Mouse (Mus musculus): ENCODE results near the gene Prss22. TPM values are rescaled to one million over a fixed set of nuclear protein-coding genes. Genes with fewer than 3 reads are reported as not detected.

The Prss22 gene
- polyA plus RNA-seq, 1 experiment, result 1.4 TPM

GRCm38 (mm10) chr17:23998383-23998782 lies 483 bp upstream of the Prss22 start:
- DNase-seq (ENCODE audit: extremely low spot score in 1 of 2, low spot score in 1 of 2), result no peak

DNA sequence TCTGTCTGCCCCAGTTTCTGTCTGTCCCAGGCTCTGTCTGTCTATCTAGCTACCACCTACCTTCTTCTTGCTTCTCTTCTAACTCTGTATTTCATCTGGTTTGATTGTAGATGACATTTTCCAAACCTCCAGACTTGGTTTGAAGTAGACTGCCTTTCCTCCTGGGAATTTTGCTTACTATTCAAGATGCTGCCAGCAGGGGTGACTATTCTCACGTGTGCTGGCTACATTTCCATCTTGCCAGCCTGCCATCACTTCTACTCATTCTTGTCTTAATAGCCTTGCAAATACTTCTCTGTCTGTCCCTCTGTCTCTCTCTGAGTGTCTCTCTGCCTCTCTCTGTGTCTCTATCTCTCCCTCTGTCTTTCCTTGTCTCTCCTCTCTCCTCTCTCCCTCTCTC lies 2.5 kb downstream of the Prss22 start:
- no peak for DNase-seq (ENCODE audit: extremely low spot score in 1 of 2, low spot score in 1 of 2)

DNA sequence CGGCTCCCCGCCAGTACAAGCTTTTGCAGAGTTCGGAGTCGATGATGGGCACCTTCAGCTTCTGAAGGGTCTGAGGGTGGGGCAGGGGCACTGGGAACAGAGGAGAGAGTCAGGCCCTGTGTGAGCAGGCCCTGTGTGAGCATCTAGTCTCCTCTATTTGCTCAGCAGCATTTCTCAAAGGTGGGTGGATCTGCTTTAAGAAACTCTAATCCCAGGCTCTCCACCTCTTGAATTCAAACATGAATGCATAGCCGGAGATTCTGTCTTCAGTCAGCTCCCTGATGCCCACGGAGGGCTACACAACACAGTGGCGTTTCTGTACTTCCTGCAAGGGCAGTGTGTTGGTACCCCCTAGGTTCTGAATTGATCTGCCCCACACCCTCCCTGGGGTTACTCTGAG lies 3.2 kb downstream of the Prss22 start:
- peak in 1 of 2 experiments; percentile 27 for DNase-seq (ENCODE audit: extremely low spot score in 1 of 2, low spot score in 1 of 2)

DNA sequence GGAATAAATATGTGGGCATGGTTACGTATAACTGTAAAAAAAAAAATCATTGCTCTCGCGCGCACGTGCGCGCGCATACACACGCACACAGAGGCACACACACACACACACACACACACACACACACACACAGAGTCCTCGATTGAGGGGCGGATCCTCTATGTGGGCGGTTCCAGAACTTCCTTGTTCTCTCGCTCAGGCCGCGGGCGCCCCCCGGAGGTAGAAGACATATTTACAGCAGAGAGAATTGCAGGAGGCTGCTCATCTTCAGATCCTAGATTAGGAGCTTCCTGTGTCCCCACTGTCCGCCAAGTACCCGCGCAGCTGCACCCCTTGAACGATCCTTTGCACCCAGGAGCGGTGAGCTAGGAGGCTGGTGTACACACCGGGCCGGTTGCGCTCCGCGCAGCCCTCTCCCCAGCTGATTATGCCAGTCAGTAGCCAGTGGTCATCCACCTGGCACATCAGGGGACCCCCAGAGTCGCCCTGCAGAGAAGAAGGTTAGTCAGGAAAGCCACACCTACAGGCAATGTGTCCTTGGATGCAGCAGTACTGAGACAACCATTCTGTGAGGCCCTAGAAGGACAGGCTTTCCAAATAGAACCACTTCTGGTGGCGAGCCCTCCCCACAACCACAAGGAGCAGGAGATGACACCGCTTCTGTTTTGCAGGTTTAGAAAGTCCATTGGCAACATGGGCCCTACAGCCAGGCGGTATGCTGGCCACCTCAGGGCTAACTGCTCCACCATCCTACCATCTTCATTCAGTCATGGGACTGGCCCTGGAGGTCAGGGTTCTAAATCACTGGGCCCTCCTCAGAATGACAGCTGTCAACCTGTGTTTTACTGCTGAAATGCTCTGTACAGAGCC lies 4.1 kb downstream of the Prss22 start:
- DNase-seq (ENCODE audit: extremely low spot score in 1 of 2, low spot score in 1 of 2), result peak; percentile 88 to 99

DNA sequence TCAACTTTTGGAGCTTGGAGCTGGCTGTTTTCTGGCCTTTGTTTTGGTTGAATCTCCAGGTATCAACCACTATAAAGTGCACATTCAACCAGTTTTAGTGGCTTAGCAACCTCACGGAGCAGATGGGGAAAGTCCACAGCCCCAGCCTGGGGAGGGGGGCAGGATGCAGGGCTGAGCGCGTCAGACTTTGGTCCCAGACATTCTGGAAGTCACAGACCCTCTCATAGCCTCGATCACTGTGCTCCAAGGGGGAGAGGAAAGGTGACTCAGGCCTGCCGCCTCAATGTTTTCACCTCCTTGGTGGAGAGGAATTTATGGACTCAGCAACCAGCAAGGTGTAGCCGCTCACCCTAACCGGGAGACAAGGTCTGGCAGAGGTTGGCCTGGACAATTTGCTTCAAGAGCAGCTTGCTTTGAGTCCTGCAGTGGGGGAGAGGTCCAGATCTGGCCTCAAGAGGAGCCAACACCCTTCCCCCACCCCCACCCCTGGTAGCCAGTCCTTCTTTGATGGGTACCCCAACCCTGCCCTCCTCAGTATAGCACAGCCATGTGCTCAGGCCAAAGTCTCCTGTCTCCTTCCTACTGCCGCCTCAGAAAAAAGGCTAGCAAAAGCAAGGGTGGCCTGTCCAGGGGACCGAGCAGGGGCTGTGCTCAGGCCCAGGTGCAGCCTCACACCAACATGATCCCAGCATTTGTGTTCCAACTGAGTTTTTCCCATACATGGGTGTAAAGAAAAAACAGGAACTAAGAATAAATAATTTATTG lies 4.9 kb downstream of the Prss22 start:
- DNase-seq (ENCODE audit: extremely low spot score in 1 of 2, low spot score in 1 of 2), result no peak

DNA sequence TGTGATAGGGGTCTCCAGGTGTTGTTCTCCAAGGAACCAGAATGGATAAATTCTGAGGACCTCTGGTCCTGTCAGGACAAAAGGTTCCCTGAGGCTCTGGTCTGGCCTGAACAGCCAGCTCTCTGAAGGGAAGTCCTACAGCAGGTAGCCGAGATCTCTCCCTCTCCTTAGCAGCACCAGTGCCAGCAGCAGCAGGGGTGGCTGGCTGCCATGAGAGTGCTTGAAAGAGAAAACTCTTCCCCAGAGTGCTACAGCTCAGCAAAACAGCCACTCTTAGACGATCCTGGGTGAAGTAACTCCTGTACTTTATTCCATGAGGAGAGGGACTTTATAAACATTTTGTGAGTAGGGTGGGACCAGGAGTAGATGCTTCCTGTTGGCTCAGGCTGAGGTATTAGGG lies 8.1 kb downstream of the Prss22 start:
- peak in 1 of 2 experiments; percentile 38 for DNase-seq (ENCODE audit: extremely low spot score in 1 of 2, low spot score in 1 of 2)

- no peak for DNase-seq (ENCODE audit: extremely low spot score in 1 of 2, low spot score in 1 of 2)
Measured at GRCm38 (mm10) chr17:23984989-23985388, 12.9 kb downstream of the Prss22 start.

DNA sequence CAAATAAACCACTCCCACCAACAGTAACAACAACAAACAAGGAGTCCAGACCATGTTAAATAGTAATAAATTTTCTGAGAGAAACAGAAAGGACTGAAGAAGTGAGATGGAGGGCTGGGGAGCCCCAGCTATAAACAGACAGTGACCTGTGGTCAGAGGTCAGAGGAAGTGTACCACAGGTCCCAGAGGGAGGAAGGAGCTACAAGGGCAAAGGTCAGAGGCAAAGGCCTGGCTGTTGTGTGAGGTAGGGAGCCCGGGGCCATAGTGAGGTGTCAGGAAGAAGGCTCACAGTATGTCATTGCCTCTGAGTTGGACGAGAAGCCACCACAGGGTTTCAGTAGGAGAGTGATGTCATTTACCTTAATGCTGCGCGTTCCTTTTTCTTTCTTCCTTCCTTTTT lies 15.0 kb downstream of the Prss22 start:
- DNase-seq (ENCODE audit: extremely low spot score in 1 of 2, low spot score in 1 of 2), result no peak

GRCm38 (mm10) chr17:23980297-23980909 lies 17.5 kb downstream of the Prss22 start, which contains the start of gene Prss30:
Prss30 (minus strand) TSS chr17:23980566.
- no peak for DNase-seq (ENCODE audit: extremely low spot score in 1 of 2, low spot score in 1 of 2)

DNA sequence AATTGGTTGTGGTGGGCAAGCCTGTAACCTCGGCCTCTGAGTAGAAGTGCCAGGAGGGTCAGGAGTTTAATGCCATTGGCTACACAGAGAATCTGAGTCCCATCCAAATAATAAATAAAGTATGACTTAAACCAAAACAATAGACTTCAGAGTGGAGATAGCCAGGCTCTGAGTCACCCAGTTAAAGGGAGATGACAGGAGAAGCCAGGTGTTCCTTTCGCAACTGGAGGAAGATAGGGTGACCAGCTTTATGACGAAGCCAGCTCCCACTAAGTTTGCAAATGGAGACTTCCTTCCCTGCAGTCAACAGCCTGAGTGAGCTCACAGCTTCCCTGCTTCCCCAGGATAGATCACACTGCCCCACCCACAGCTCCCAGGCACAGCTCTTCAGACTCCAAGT lies 18.4 kb downstream of the Prss22 start:
- no peak for DNase-seq (ENCODE audit: extremely low spot score in 1 of 2, low spot score in 1 of 2)

GRCm38 (mm10) chr17:23976665-23977064 lies 21.2 kb downstream of the Prss22 start:
- DNase-seq (ENCODE audit: extremely low spot score in 1 of 2, low spot score in 1 of 2), result no peak

GRCm38 (mm10) chr17:23971315-23971714 lies 26.6 kb downstream of the Prss22 start:
- DNase-seq (ENCODE audit: extremely low spot score in 1 of 2, low spot score in 1 of 2), result no peak

DNA sequence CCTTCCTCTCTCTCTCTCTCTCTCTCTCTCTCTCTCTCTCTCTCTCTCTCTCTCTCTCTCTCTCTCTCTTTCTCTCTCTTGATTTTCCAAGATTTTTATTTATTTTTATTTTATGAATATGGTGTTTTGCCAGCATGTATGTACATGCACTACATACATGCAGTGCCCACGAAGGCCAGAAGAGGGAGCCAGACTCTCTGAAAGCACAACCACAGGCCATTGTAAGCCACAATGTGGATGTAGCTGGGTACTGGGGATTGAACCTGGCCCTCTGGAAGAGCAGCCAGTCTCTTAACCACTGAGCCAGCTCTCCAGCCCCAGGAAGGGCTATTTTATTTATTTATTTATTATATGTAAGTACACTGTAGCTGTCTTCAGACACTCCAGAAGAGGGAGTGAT lies 28.7 kb downstream of the Prss22 start:
- peak; percentile 49 to 89 for DNase-seq (ENCODE audit: extremely low spot score in 1 of 2, low spot score in 1 of 2)

DNA sequence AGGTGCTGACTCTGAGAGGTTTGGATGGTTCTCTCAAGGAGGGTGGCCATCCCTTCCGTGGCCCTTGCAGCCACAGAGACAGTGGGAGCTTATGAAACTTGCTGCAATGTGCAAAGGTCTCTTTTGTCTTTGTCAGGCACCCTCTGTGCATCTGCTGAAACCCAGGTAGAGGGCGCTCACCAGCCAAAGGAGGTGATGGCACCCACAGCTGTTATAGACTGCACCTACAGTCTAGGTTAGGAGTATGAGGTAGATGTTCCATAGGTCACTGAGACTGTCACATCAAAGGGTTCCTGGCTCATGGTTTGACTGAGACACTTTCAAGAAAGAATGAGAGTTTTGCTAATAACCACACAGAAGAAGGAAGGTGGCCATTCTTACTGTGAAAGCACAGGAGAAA lies 29.1 kb downstream of the Prss22 start:
- DNase-seq (ENCODE audit: extremely low spot score in 1 of 2, low spot score in 1 of 2), result no peak

DNA sequence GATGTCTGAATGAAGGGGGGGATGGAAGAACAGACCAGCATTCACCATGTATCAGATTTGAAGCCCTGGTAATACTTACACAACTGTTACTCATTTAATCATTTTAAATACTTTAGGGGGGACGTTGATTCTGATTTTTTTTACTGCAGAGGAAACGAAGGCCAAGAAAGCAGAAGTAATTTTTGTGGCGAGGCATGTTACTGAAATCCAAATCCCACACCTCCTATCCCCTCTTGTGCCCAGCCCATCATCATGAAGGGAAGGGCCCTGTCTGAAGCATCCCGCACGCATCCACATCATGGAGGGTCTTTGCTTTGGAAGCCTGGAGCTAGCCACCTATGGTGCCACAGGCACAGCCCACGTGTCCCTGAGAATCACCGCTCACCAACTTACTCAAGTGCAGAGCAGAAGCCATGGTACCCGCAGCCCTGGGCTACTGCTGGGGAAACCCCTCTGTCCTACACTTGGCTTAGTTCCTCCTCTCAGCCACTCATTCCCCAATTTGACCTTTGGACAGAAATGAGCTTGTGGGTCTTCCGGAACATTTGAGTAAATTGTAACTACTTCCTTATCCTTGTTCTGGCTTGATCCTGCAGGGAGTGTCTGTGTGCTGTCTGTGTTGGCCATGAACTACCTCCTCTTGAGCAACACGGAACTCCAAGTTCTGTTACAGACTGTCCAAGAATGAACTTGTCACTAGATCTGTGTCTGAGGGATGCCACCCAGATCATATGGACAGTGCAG lies 31.1 kb downstream of the Prss22 start:
- DNase-seq (ENCODE audit: extremely low spot score in 1 of 2, low spot score in 1 of 2), result no peak

DNA sequence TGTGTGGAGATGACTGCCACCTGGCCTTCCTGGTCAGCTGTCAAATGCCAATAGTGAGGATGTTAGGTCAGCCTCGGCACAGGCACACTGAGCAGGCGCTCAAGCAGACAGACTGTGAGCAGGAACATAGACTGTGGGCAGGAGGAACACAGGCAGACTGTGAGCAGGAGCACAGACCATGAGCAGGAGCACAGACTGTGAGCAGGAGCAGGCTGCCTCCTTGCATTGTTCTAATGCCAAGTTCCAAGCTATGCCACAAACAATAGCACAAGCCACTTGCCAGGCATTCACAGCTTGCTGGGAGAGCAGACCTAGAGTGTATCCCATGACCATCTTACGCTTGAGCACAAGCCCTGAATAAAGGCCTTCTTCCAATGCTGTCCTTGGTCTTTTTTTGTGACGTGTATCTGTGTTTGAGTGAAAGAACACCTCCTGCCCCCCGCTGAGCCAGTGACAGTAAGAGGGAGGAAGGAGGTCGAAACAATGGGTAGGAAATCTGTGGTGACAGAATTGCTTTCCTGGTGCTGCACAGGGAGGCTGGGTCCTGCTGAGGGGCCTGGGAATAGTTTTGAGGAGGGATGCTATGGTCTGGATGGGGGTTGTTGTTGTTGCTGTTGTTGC lies 32.0 kb downstream of the Prss22 start:
- DNase-seq (ENCODE audit: extremely low spot score in 1 of 2, low spot score in 1 of 2), result no peak

- no peak for DNase-seq (ENCODE audit: extremely low spot score in 1 of 2, low spot score in 1 of 2)
Measured at GRCm38 (mm10) chr17:23961573-23962122, 36.3 kb downstream of the Prss22 start.

- peak; percentile 56 to 92 for DNase-seq (ENCODE audit: extremely low spot score in 1 of 2, low spot score in 1 of 2)
Measured at GRCm38 (mm10) chr17:23960084-23960738, 37.7 kb downstream of the Prss22 start.

- DNase-seq (ENCODE audit: extremely low spot score in 1 of 2, low spot score in 1 of 2), result no peak
Measured at GRCm38 (mm10) chr17:23955174-23955573, 42.7 kb downstream of the Prss22 start, which contains the start of gene Sbpl. Sbpl (minus strand) TSS chr17:23955274.

All from frontal cortex, adult 2 months (tissue).